35 mouse cellular contexts compared by ENCODE assay signal in genomic region chr6:72965199-72965598, GRCm38 (mm10).
"Had no signal": no experiment of that assay in that cellular context is flagged by ENCODE, and none has a peak within 500 bp of the region (broad histone marks: within the 10 kb centered on the region; RNA-seq: fewer than 3 reads in every experiment).

No protein-coding gene starts in this region.

- H3K4me3 ChIP-seq: heart, adult 2 months; heart, embryonic 10.5 days; heart, embryonic 12.5 days; heart, embryonic 13.5 days; heart, embryonic 15.5 days; hindbrain, embryonic 10.5 days; hindbrain, embryonic 12.5 days; hindbrain, embryonic 13.5 days; hindbrain, embryonic 15.5 days; intestine, embryonic 15.5 days; kidney, embryonic 15.5 days; layer of hippocampus, adult 2 months had no signal

- H3K4me1 ChIP-seq: heart, embryonic 10.5 days; heart, embryonic 12.5 days; hindbrain, embryonic 15.5 days had no signal

- H3K27ac ChIP-seq: heart, adult 2 months; heart, embryonic 10.5 days; heart, embryonic 13.5 days; heart, embryonic 15.5 days; hindbrain, embryonic 10.5 days; hindbrain, embryonic 12.5 days; hindbrain, embryonic 13.5 days; hindbrain, embryonic 14.5 days; hindbrain, embryonic 15.5 days; hindbrain, postnatal 0 days; intestine, embryonic 15.5 days; kidney, embryonic 15.5 days; kidney, postnatal 0 days; layer of hippocampus, adult 2 months had no signal

- H3K9ac ChIP-seq: heart, embryonic 12.5 days; heart, embryonic 13.5 days; heart, embryonic 15.5 days; hindbrain, embryonic 12.5 days; hindbrain, embryonic 13.5 days; hindbrain, embryonic 14.5 days; hindbrain, embryonic 15.5 days; intestine, embryonic 15.5 days; kidney, embryonic 15.5 days had no signal

- H3K27me3 ChIP-seq: heart, embryonic 12.5 days; heart, embryonic 13.5 days; heart, embryonic 15.5 days; hindbrain, embryonic 12.5 days; hindbrain, embryonic 13.5 days; hindbrain, embryonic 15.5 days; intestine, embryonic 15.5 days; kidney, embryonic 15.5 days had no signal

- DNase-seq: heart, adult 2 months; heart, postnatal 10 days; heart, postnatal 14 days; heart, postnatal 36 days; kidney, adult 11 months; kidney, adult 18-20 months; kidney, adult 2 months; kidney, adult 8-10 months; kidney, adult 9 months; kidney, postnatal 10 days; kidney, postnatal 14 days; kidney, postnatal 25 days; kidney, postnatal 36 days; kidney, postnatal 4 days; layer of hippocampus, adult 9-11 months; layer of hippocampus, postnatal 36 days had no signal

- ATAC-seq: hindbrain, embryonic 16.5 days; hindbrain, postnatal 0 days; inflammation-experienced regulatory T-cells, adult 6 months; intestine, embryonic 15.5 days; intestine, embryonic 16.5 days; intestine, postnatal 0 days had no signal

- H3K4me2 ChIP-seq: heart, embryonic 11.5 days; heart, embryonic 12.5 days; heart, embryonic 13.5 days; heart, embryonic 15.5 days; hindbrain, embryonic 12.5 days; hindbrain, embryonic 13.5 days; hindbrain, embryonic 14.5 days; hindbrain, embryonic 15.5 days; intestine, embryonic 15.5 days; kidney, embryonic 15.5 days had no signal

- H3K36me3 ChIP-seq: heart, embryonic 10.5 days; heart, embryonic 12.5 days; heart, embryonic 13.5 days; heart, embryonic 15.5 days; hindbrain, embryonic 10.5 days; hindbrain, embryonic 12.5 days; hindbrain, embryonic 13.5 days; hindbrain, embryonic 15.5 days; intestine, embryonic 15.5 days; kidney, embryonic 15.5 days had no signal

- H3K9me3 ChIP-seq: heart, embryonic 10.5 days; heart, embryonic 12.5 days; heart, embryonic 13.5 days; heart, embryonic 15.5 days; hindbrain, embryonic 10.5 days; hindbrain, embryonic 12.5 days; hindbrain, embryonic 13.5 days; hindbrain, embryonic 15.5 days; intestine, embryonic 15.5 days; kidney, embryonic 15.5 days had no signal
